Mouse (Mus musculus): Measurements from ENCODE around the gene Zfp991. TPM values are rescaled to one million over a fixed set of nuclear protein-coding genes. Genes with fewer than 3 reads are reported as not detected.

Gene Zfp991
- polyA plus RNA-seq (2014; fragmentation: Illumina TruSeq; extraction: RNeasy Lipid Tissue Mini Kit (QIAGEN cat#74804)), result 127 TPM

DNA sequence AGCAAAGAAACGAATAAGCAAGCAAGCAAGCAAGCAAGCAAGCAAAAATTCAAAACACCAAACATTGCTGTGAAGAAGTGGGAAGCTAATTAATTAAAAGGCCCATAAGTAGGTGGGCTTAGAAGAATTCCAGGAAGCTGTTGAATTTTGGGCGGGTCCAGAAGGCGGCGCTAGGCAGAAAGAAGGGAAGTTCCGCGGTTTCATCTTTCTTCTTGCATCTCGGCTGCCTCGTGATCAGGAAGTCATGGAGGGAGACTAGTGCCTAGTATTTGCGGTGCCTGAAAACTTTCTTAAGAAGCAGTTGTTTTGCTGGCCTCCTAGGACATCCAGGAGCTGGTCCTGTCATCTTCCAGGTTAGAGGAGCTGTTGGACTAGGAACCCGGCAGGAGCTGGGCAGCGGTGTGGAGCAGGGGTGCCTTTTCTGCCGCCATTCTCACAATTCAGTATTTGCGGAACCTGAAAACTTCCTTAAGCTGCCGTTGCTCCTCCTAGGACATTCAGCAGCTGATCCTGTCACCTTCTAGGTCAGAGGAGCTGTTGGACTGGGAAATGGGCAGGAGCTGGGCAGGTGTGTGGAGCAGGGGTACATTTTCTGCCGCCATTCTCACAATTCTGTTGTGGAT lies at the start of gene Zfp991:
TSS of gene Zfp991 (plus strand) at position 202 of the 623 bp plus-strand sequence.

Other genes with a start within 250 kb of the Zfp991 start
- 3.3 TPM for gene Gm21411, start 222.4 kb upstream of the Zfp991 start, polyA plus RNA-seq (2014; fragmentation: Illumina TruSeq; extraction: RNeasy Lipid Tissue Mini Kit (QIAGEN cat#74804))
- 0.68 TPM for gene Zfp989, start 160.1 kb upstream of the Zfp991 start, polyA plus RNA-seq (2014; fragmentation: Illumina TruSeq; extraction: RNeasy Lipid Tissue Mini Kit (QIAGEN cat#74804))
- 2.2 TPM for gene Rex2, start 110.2 kb upstream of the Zfp991 start, polyA plus RNA-seq (2014; fragmentation: Illumina TruSeq; extraction: RNeasy Lipid Tissue Mini Kit (QIAGEN cat#74804))
- 0.37 TPM for gene Zfp988, start 173.6 kb downstream of the Zfp991 start, polyA plus RNA-seq (2014; fragmentation: Illumina TruSeq; extraction: RNeasy Lipid Tissue Mini Kit (QIAGEN cat#74804))
- 6.4 TPM for gene Zfp978, start 229.3 kb downstream of the Zfp991 start, polyA plus RNA-seq (2014; fragmentation: Illumina TruSeq; extraction: RNeasy Lipid Tissue Mini Kit (QIAGEN cat#74804))

Measured in ovary, adult 10 weeks (tissue).